Mouse (Mus musculus) lung, embryonic 14.5 days (tissue): ENCODE data around the gene Nxpe5. TPM values are rescaled to one million over a fixed set of nuclear protein-coding genes. Genes with fewer than 3 reads are reported as not detected.
A peak's percentile ranks its signal among the peaks of the same experiment; 100 is the strongest.
"Not testable (repeated sequence)": the region's sequence is repeated elsewhere in the genome, so short reads cannot be mapped to it uniquely, and the experiment has no call there.

Experiments used
- ATAC-seq: fragments of 200-750 bp; cut with Nextera tagmentation; 2 replicates; pipeline ENCODE4 v1.8.0; 2017; ENCODE audit warnings: mild to moderate bottlenecking, moderate TSS enrichment, moderate library complexity; ENCODE audit not compliant: insufficient read depth
- DNase-seq: peaks from one replicate; pipeline ENCODE4 v3.0.0-alpha.2; 2015
- H3K27ac ChIP-seq: fragments of 300-500 bp; sonication (generic); 2 replicates; pipeline ENCODE4 v1.5.1; 2014; ENCODE audit warnings: low read depth, mild to moderate bottlenecking, moderate library complexity
- H3K27me3 ChIP-seq: fragments of 300-500 bp; sonication (generic); 2 replicates; pipeline ENCODE4 v1.6.1; 2014; ENCODE audit warnings: low read length, control low read depth; ENCODE audit not compliant: insufficient read depth
- H3K36me3 ChIP-seq: fragments of 300-500 bp; sonication (generic); 2 replicates; pipeline ENCODE4 v1.6.1; 2014; ENCODE audit warnings: control low read depth; ENCODE audit not compliant: insufficient read depth
- H3K4me1 ChIP-seq: fragments of 300-500 bp; sonication (generic); 2 replicates; pipeline ENCODE4 v1.6.1; 2014; ENCODE audit warnings: antibody characterized with exemption, control low read depth; ENCODE audit not compliant: insufficient read depth
- H3K4me2 ChIP-seq: fragments of 300-500 bp; sonication (generic); 2 replicates; pipeline ENCODE4 v1.6.1; 2014; ENCODE audit warnings: mild to moderate bottlenecking
- H3K4me3 ChIP-seq: fragments of 300-500 bp; sonication (generic); 2 replicates; pipeline ENCODE4 v1.5.1; 2014; ENCODE audit warnings: low read depth, low read length
- H3K9ac ChIP-seq: fragments of 300-500 bp; sonication (generic); 2 replicates; pipeline ENCODE4 v1.6.1; 2014
- H3K9me3 ChIP-seq: fragments of 300-500 bp; sonication (generic); 2 replicates; pipeline ENCODE4 v1.6.1; 2016; ENCODE audit warnings: low read depth, low read length, control low read depth
- CTCF ChIP-seq: IDR thresholded peaks from 2 replicates; pipeline ENCODE4 v1.5.1; 2016; ENCODE audit warnings: antibody characterized with exemption, low read depth
- WGBS: fragments of 180-500 bp; shearing (Covaris S2); extraction: QIAGEN DNeasy Blood & Tissue Kit; methylation state at CpG from one replicate; pipeline ENCODE4 v1.1.7; 2014; 5-methylcytosine and 5-hydroxymethylcytosine counted together
- polyA plus RNA-seq: library from polyadenylated mRNA; unstranded; fragments of >200 nt; fragmentation: Nextera tagmentation; extraction: Ambion mirVana; gene quantifications from 2 replicates; pipeline ENCODE4 v1.2.1, GENCODE M21; 2014

The Nxpe5 gene
- polyA plus RNA-seq, 1 experiment from 2014 or later, result not detected

GRCm38 (mm10) chr5:138199576-138199975 lies 26.1 kb upstream of the Nxpe5 start:
- Histone ChIP-seq H3K9me3 (no peaks in the 10 kb centered on the region), H3K4me3 (no peak overlapping the region), H3K27me3 (no peaks in the 10 kb centered on the region), H3K27ac (no peak overlapping the region), H3K4me2 (no peak overlapping the region), H3K9ac (no peak overlapping the region), H3K36me3 (no peaks in the 10 kb centered on the region), H3K4me1 (peaks cover 5% of the 10 kb centered on the region; the same call in 1 of the 2 replicates)
- 4% methylated on average over 1 of the region's 1 CpGs for WGBS
- TF ChIP-seq CTCF, result peak; percentile 51
- peak; percentile 44 for DNase-seq
- no peak for ATAC-seq

- no peak overlapping the region for H3K4me3 ChIP-seq
- ATAC-seq (no peak), DNase-seq (no peak)
- no peak for TF ChIP-seq CTCF
- no peaks in the 10 kb centered on the region for H3K27me3 ChIP-seq
- no peak overlapping the region for H3K4me2 ChIP-seq
- no peaks in the 10 kb centered on the region for H3K9me3 ChIP-seq
- 80% methylated on average over 3 of the region's 3 CpGs for WGBS
- H3K9ac ChIP-seq, result no peak overlapping the region
- no peak overlapping the region for H3K27ac ChIP-seq
- no peaks in the 10 kb centered on the region for H3K36me3 ChIP-seq
- no peaks in the 10 kb centered on the region for H3K4me1 ChIP-seq
These were observed 23.6 kb upstream of the Nxpe5 start for GRCm38 (mm10) chr5:138202086-138202485.

- no peak for ATAC-seq
- 69% methylated on average over 1 of the region's 1 CpGs for WGBS
- H3K4me1 ChIP-seq, result no peaks in the 10 kb centered on the region
- DNase-seq, result no peak
- no peak overlapping the region for H3K4me3 ChIP-seq
- no peaks in the 10 kb centered on the region for H3K27me3 ChIP-seq
- no peaks in the 10 kb centered on the region for H3K9me3 ChIP-seq
- H3K4me2 ChIP-seq, result no peak overlapping the region
- no peaks in the 10 kb centered on the region for H3K36me3 ChIP-seq
- no peak for TF ChIP-seq CTCF
- no peak overlapping the region for H3K27ac ChIP-seq
- no peak overlapping the region for H3K9ac ChIP-seq
These were observed 18.4 kb upstream of the Nxpe5 start for GRCm38 (mm10) chr5:138207253-138207652.

GRCm38 (mm10) chr5:138207873-138208272 lies 17.8 kb upstream of the Nxpe5 start:
- Histone ChIP-seq H3K27me3 (no peaks in the 10 kb centered on the region), H3K9me3 (no peaks in the 10 kb centered on the region; the same call in 1 of the 2 replicates), H3K27ac (no peak overlapping the region), H3K4me2 (no peak overlapping the region), H3K4me3 (no peak overlapping the region), H3K9ac (no peak overlapping the region), H3K4me1 (no peaks in the 10 kb centered on the region), H3K36me3 (no peaks in the 10 kb centered on the region)
- no peak for DNase-seq
- 74% methylated on average over 4 of the region's 4 CpGs for WGBS
- ATAC-seq, result no peak
- no peak for TF ChIP-seq CTCF

- H3K27me3 ChIP-seq, DNase-seq, H3K27ac ChIP-seq, H3K9ac ChIP-seq, H3K9me3 ChIP-seq, H3K4me1 ChIP-seq, H3K36me3 ChIP-seq, ATAC-seq, H3K4me2 ChIP-seq, H3K4me3 ChIP-seq: not testable (repeated sequence)
- 90% methylated on average over 13 of the region's 13 CpGs for WGBS
These were observed 9.1 kb upstream of the Nxpe5 start for GRCm38 (mm10) chr5:138216632-138217031.

- WGBS, result 29% methylated on average over 2 of the region's 2 CpGs
- Histone ChIP-seq H3K27me3 (no peaks in the 10 kb centered on the region), H3K9me3 (no peaks in the 10 kb centered on the region), H3K36me3 (no peaks in the 10 kb centered on the region), H3K9ac (no peak overlapping the region), H3K4me3 (no peak overlapping the region), H3K4me1 (no peaks in the 10 kb centered on the region), H3K27ac (no peak overlapping the region), H3K4me2 (no peak overlapping the region)
- DNase-seq (no peak), ATAC-seq (no peak)
- TF ChIP-seq CTCF, result no peak
These were observed 5.8 kb upstream of the Nxpe5 start for GRCm38 (mm10) chr5:138219864-138220263.

GRCm38 (mm10) chr5:138222111-138222510 lies 3.6 kb upstream of the Nxpe5 start:
- no peak overlapping the region for H3K4me2 ChIP-seq
- H3K9me3 ChIP-seq, result no peaks in the 10 kb centered on the region
- 25% methylated on average over 4 of the region's 4 CpGs for WGBS
- H3K4me1 ChIP-seq, result no peaks in the 10 kb centered on the region
- peak; percentile 79 for TF ChIP-seq CTCF
- no peaks in the 10 kb centered on the region for H3K36me3 ChIP-seq
- ATAC-seq (no peak), DNase-seq (peak; percentile 90)
- no peak overlapping the region for H3K27ac ChIP-seq
- H3K9ac ChIP-seq, result no peak overlapping the region
- no peaks in the 10 kb centered on the region for H3K27me3 ChIP-seq
- H3K4me3 ChIP-seq, result no peak overlapping the region

- ATAC-seq, result no peak
- Histone ChIP-seq H3K27me3 (no peaks in the 10 kb centered on the region), H3K9ac (no peak overlapping the region), H3K4me3 (no peak overlapping the region), H3K4me2 (no peak overlapping the region), H3K4me1 (no peaks in the 10 kb centered on the region), H3K36me3 (no peaks in the 10 kb centered on the region), H3K27ac (no peak overlapping the region), H3K9me3 (no peaks in the 10 kb centered on the region)
- 52% methylated on average over 3 of the region's 3 CpGs for WGBS
- TF ChIP-seq CTCF, result no peak
- DNase-seq, result no peak
These were observed 2.4 kb upstream of the Nxpe5 start for GRCm38 (mm10) chr5:138223287-138223686.
